Mouse (Mus musculus): ENCODE data around the gene Anapc1.

The Anapc1 gene

GRCm38 (mm10) chr2:128686921-128687557 is at the start of gene Anapc1:
Gene Anapc1 (minus strand): TSS chr2:128687391.
- DNase-seq (ENCODE audit: low spot score) = peak; percentile 80

- peak; percentile 40 for DNase-seq (ENCODE audit: low spot score)
Observed at GRCm38 (mm10) chr2:128735089-128735488, 47.9 kb upstream of the Anapc1 start.

GRCm38 (mm10) chr2:128731951-128732350 is 44.8 kb upstream of the Anapc1 start:
- DNase-seq (ENCODE audit: low spot score) = no peak

GRCm38 (mm10) chr2:128731514-128731913 is 44.3 kb upstream of the Anapc1 start:
- no peak for DNase-seq (ENCODE audit: low spot score)

GRCm38 (mm10) chr2:128729141-128729540 is 42.0 kb upstream of the Anapc1 start:
- DNase-seq (ENCODE audit: low spot score) = no peak

GRCm38 (mm10) chr2:128728066-128728465 is 40.9 kb upstream of the Anapc1 start:
- DNase-seq (ENCODE audit: low spot score) = no peak

- DNase-seq (ENCODE audit: low spot score) = no peak
Observed at GRCm38 (mm10) chr2:128727552-128727951, 40.4 kb upstream of the Anapc1 start.

- no peak for DNase-seq (ENCODE audit: low spot score)
Observed at GRCm38 (mm10) chr2:128726626-128727025, 39.4 kb upstream of the Anapc1 start.

GRCm38 (mm10) chr2:128726067-128726466 is 38.9 kb upstream of the Anapc1 start:
- DNase-seq (ENCODE audit: low spot score) = no peak

GRCm38 (mm10) chr2:128722106-128722710 is 35.0 kb upstream of the Anapc1 start:
- DNase-seq (ENCODE audit: low spot score) = no peak

GRCm38 (mm10) chr2:128719380-128719779 is 32.2 kb upstream of the Anapc1 start:
- no peak for DNase-seq (ENCODE audit: low spot score)

GRCm38 (mm10) chr2:128715979-128716378 is 28.8 kb upstream of the Anapc1 start:
- no peak for DNase-seq (ENCODE audit: low spot score)

- no peak for DNase-seq (ENCODE audit: low spot score)
Observed at GRCm38 (mm10) chr2:128714724-128715241, 27.6 kb upstream of the Anapc1 start.

GRCm38 (mm10) chr2:128713548-128714003 is 26.4 kb upstream of the Anapc1 start:
- peak; percentile 20 for DNase-seq (ENCODE audit: low spot score)

- DNase-seq (ENCODE audit: low spot score) = no peak
Observed at GRCm38 (mm10) chr2:128712940-128713339, 25.7 kb upstream of the Anapc1 start.

GRCm38 (mm10) chr2:128710609-128711008 is 23.4 kb upstream of the Anapc1 start:
- DNase-seq (ENCODE audit: low spot score) = no peak

- DNase-seq (ENCODE audit: low spot score) = no peak
Observed at GRCm38 (mm10) chr2:128709264-128709663, 22.1 kb upstream of the Anapc1 start.

- DNase-seq (ENCODE audit: low spot score) = no peak
Observed at GRCm38 (mm10) chr2:128704474-128704873, 17.3 kb upstream of the Anapc1 start.

- DNase-seq (ENCODE audit: low spot score) = peak; percentile 29
Observed at GRCm38 (mm10) chr2:128699201-128699885, 12.2 kb upstream of the Anapc1 start.

- DNase-seq (ENCODE audit: low spot score) = peak; percentile 94
Observed at GRCm38 (mm10) chr2:128698693-128699181, 11.5 kb upstream of the Anapc1 start, which contains the start of gene Mertk. Gene Mertk (plus strand): TSS chr2:128698956.

GRCm38 (mm10) chr2:128698140-128698692 is 11.0 kb upstream of the Anapc1 start:
- DNase-seq (ENCODE audit: low spot score) = peak; percentile 85

GRCm38 (mm10) chr2:128697566-128697965 is 10.4 kb upstream of the Anapc1 start:
- DNase-seq (ENCODE audit: low spot score) = no peak
